ENCODE assay signal across 9 mouse cellular contexts in genomic region chr2:137113288-137114061, GRCm38 (mm10). TPM values are rescaled to one million over a fixed set of nuclear protein-coding genes. Genes with fewer than 3 reads are reported as not detected.
DNase-seq lines count a peak whose midpoint lies in the region; ATAC-seq and TF ChIP-seq lines count a peak whose summit lies in the region.
"Had no signal": no experiment of that assay in that cellular context is flagged by ENCODE, and none has a peak within 500 bp of the region (broad histone marks: within the 10 kb centered on the region; RNA-seq: fewer than 3 reads in every experiment).

No protein-coding gene starts in this region.

- H3K27me3 ChIP-seq in forebrain, embryonic 12.5 days: peaks cover 25% of the 10 kb centered on the region
- peaks cover 5% of the 10 kb centered on the region; the same call in 1 of the 2 replicates for H3K27me3 ChIP-seq in limb, embryonic 11.5 days (ENCODE audit: control insufficient read depth, insufficient read depth, low read length)

- H3K9me3 ChIP-seq in forebrain, embryonic 12.5 days: no peaks in the 10 kb centered on the region
- H3K9me3 ChIP-seq in limb, embryonic 11.5 days (ENCODE audit: control insufficient read depth, low read length): no peaks in the 10 kb centered on the region

- H3K4me2 ChIP-seq in forebrain, embryonic 12.5 days: peak overlapping the region; percentile 89
- H3K4me2 ChIP-seq in limb, embryonic 11.5 days (ENCODE audit: low read depth, severe bottlenecking): peak overlapping the region; percentile 73

- ATAC-seq in forebrain, embryonic 12.5 days (ENCODE audit: low FRiP score): no peak
- ATAC-seq in limb, embryonic 11.5 days (ENCODE audit: insufficient number of reproducible peaks, low FRiP score, low TSS enrichment, low read depth): no peak

- H3K36me3 ChIP-seq in forebrain, embryonic 12.5 days (replicated peaks): no peaks in the 10 kb centered on the region
- H3K36me3 ChIP-seq in limb, embryonic 11.5 days (ENCODE audit: control insufficient read depth, insufficient read depth, low read length): no peaks in the 10 kb centered on the region

- peak overlapping the region; percentile 78 for H3K9ac ChIP-seq in forebrain, embryonic 12.5 days
- peak overlapping the region; percentile 35; the same call in 1 of the 2 replicates for H3K9ac ChIP-seq in limb, embryonic 11.5 days (ENCODE audit: low read length)
- H3K9ac ChIP-seq: liver, embryonic 14.5 days had no signal

- 2% methylated on average over 11 of the region's 12 CpGs for WGBS in forebrain, embryonic 12.5 days
- WGBS in limb, embryonic 11.5 days: 9% methylated on average over 11 of the region's 12 CpGs

- H3K27ac ChIP-seq in left cerebral cortex, adult 2 months: no peak overlapping the region
- peak overlapping the region; percentile 62 for H3K27ac ChIP-seq in forebrain, embryonic 12.5 days
- H3K27ac ChIP-seq in limb, embryonic 11.5 days (replicated peaks; ENCODE audit: low read depth, low read length): peak overlapping the region; percentile 38
- H3K27ac ChIP-seq: liver, embryonic 14.5 days had no signal

- H3K4me3 ChIP-seq in left cerebral cortex, adult 2 months: peak overlapping the region; percentile 66
- H3K4me3 ChIP-seq in forebrain, embryonic 12.5 days (replicated peaks): peak overlapping the region; percentile 67
- H3K4me3 ChIP-seq in limb, embryonic 11.5 days (ENCODE audit: low read depth, low read length): peak overlapping the region; percentile 74

- TF ChIP-seq CTCF in left cerebral cortex, adult 2 months (IDR thresholded peaks at IDR 0.05): no peak

- intact Hi-C loops in left cerebral cortex, adult 2 months (cut with DNase I): loop anchor here (2.0 kb wide), 1 partner anchor 319 kb away; no protein-coding TSS in a partner anchor
- intact Hi-C loops in left cerebral cortex, postnatal 14 days (cut with DNase I): loop anchor here (10.0 kb wide), 2 partner anchors 199 to 831 kb away; no protein-coding TSS in a partner anchor

- H3K4me1 ChIP-seq in forebrain, embryonic 12.5 days: peaks cover 86% of the 10 kb centered on the region
- peaks cover 28% of the 10 kb centered on the region for H3K4me1 ChIP-seq in limb, embryonic 11.5 days (ENCODE audit: control insufficient read depth, insufficient read depth, low read length)

- DNase-seq in left cerebral cortex, adult 2 months (ENCODE audit: extremely low spot score in 1 of 2, low spot score in 2 of 2): no peak
- DNase-seq in left cerebral cortex, postnatal 14 days (ENCODE audit: low spot score in 2 of 2): no peak
- DNase-seq in limb, embryonic 11.5 days (ENCODE audit: low spot score): peak; percentile 54
- DNase-seq in ovary, adult 18-20 months (ENCODE audit: low spot score): peak; percentile 7
- no peak for DNase-seq in cerebellum, postnatal 4 days (ENCODE audit: low spot score in 2 of 2)
- DNase-seq in spleen, adult 18-20 months: no peak
- DNase-seq in cerebellum, postnatal 25 days: no peak

RNA-seq across cellular contexts. Expression of gene Jag1, which starts 3.0 kb away (rescaled TPM):
- 1 to 10 TPM; 5.2 to 6.7 TPM for total RNA-seq in left cerebral cortex, adult 2 months (2021)
- 1 to 10 TPM; 6.0 to 6.5 TPM for total RNA-seq in left cerebral cortex, postnatal 14 days (2021)
- 20.5 and 21.2 TPM in 2 replicates for polyA plus RNA-seq in forebrain, embryonic 12.5 days (2016; fragmentation: Nextera tagmentation; extraction: Ambion mirVana)
- 23.3 and 24.8 TPM in 2 replicates for polyA plus RNA-seq in limb, embryonic 11.5 days (2014; fragmentation: Nextera tagmentation; extraction: Ambion mirVana)

Comparison
In these comparisons a context has a peak if more than half of its experiments do, and no peak if none do; other contexts are left out.
1. DNase-seq: peak in limb, embryonic 11.5 days (single experiment) and ovary, adult 18-20 months (single experiment); none in left cerebral cortex, adult 2 months (0 of 2), left cerebral cortex, postnatal 14 days (0 of 2), cerebellum, postnatal 4 days (0 of 2), spleen, adult 18-20 months (0 of 2) and cerebellum, postnatal 25 days (0 of 2).
2. Peak in every context shown above with its lines, with median percentiles within 50 percentile points of each other: H3K4me3 ChIP-seq.